Mouse (Mus musculus) megakaryocyte, adult 5-6 weeks (primary cell): ENCODE data around the gene Wnt6. TPM values are rescaled to one million over a fixed set of nuclear protein-coding genes. Genes with fewer than 3 reads are reported as not detected.

Experiments
- ATAC-seq: 2 replicates; pipeline ENCODE4 v1.8.0; 2016; ENCODE audit warnings: mild to moderate bottlenecking, inconsistent platforms; ENCODE audit not compliant: poor library complexity, severe bottlenecking
- total RNA-seq, 2 experiments: library from RNA; stranded (forward) in 1 of 2; stranded (reverse) in 1 of 2; fragments of 153-499, 151-499 nt in 1 of 2; fragments of 221-1000, 200-1000 nt in 1 of 2; gene quantifications; 2 replicates each; pipeline versions ENCODE4 v1.2.3 to v1.2.4; 2015 to 2017

Wnt6 gene
- total RNA-seq, 2 experiments from 2014 or later = 0.11 to 0.55 TPM

- peak; percentile 93 for ATAC-seq
Observed at GRCm38 (mm10) chr1:74773136-74773535, 1.4 kb downstream of the Wnt6 start.

DNA sequence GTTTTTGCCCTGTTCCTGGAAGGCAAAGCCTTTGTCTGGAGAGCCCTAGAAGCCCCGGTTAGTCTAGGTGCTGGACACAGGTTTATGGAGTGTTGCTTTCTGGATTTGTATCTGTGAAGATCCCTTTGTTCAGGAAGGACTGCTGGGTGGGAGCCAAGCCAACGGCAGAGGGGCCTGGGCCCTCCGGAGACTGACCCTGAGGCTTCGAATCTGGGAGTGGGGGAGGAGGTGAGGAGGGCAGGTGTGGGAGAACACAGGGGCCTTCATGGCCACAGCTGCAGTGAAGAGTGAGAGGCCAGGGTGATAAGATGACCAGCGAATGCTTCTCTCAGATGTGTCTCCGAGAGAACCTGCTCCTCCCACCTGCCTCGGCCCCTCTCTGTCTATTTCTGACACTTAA is 2.4 kb downstream of the Wnt6 start:
- no peak for ATAC-seq

- ATAC-seq = no peak
Observed at GRCm38 (mm10) chr1:74775816-74776215, 4.1 kb downstream of the Wnt6 start.

GRCm38 (mm10) chr1:74778934-74779486 is 7.3 kb downstream of the Wnt6 start:
- no peak for ATAC-seq

DNA sequence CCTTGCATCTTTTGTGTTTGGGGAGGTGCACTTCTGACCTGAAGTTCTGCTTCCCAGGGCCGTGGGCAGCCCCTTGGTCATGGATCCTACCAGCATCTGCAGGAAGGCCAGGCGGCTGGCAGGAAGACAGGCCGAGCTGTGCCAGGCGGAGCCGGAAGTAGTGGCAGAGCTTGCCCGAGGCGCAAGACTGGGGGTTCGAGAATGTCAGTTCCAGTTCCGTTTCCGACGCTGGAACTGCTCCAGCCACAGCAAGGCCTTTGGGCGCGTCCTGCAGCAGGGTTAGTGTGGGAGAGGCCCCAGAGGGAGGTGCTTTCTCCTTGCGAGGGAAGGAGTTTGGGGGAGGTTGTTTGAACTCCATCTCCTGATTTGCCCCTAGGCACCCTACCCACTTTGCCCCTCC is 10.4 kb downstream of the Wnt6 start:
- ATAC-seq = peak; percentile 85

GRCm38 (mm10) chr1:74783554-74783953 is 11.9 kb downstream of the Wnt6 start:
- ATAC-seq = no peak

GRCm38 (mm10) chr1:74784041-74784759 is 12.5 kb downstream of the Wnt6 start:
- peak; percentile 37; the same call in 1 of the 2 replicates for ATAC-seq

DNA sequence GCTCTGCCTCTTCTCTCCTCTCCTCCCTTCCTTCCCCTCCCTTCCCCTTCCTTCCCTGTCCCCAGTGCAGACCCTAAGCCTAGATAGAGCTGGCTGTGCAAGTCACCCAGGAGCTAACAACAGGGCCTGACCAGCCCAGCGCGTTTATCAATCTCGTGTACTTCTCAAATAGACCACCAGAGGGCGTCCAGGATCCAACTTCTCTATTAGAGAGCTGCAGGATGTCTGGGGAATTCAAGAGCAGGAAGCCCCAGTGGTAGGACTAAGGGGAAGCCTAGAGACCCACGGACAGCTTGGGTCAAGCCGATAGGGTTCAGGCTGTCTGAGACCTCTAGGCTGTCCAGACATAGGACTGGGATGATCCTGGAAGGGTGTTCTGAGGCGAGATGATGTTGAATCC is 16.2 kb downstream of the Wnt6 start:
- ATAC-seq = peak; percentile 76

DNA sequence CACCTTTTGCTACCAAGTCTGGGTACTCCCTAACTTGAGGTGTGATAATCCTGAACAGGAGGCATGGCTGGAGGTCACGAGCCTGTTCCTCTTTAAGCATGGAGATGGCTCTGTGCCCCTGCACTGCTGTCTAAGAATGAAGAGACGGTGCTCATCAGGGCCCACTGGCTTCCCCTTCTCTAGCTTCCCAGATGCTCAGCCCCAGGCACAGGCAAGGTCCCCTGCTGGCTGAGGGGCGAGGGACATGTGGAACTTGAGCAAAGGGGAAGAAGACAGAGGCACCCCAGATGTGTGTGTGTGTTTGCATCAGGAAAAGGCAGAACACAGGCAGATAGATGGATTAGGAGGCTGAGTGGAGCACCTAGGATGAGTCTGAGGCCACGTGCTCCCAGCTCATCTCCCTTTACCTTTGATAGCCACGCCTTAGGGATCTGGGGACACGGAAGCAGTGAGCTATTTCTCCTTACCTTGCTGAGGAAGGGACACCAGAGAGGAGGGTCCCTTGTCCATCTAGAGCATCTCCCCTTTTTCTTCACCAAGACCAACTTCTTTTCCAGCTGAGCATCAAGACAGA is 17.0 kb downstream of the Wnt6 start:
- ATAC-seq = peak; percentile 39; the same call in 1 of the 2 replicates

- ATAC-seq = no peak
Observed at GRCm38 (mm10) chr1:74790095-74790494, 18.4 kb downstream of the Wnt6 start.

GRCm38 (mm10) chr1:74791249-74791648 is 19.6 kb downstream of the Wnt6 start, which contains the start of gene Wnt10a:
Gene Wnt10a (plus strand): TSS chr1:74791516.
- no peak for ATAC-seq

DNA sequence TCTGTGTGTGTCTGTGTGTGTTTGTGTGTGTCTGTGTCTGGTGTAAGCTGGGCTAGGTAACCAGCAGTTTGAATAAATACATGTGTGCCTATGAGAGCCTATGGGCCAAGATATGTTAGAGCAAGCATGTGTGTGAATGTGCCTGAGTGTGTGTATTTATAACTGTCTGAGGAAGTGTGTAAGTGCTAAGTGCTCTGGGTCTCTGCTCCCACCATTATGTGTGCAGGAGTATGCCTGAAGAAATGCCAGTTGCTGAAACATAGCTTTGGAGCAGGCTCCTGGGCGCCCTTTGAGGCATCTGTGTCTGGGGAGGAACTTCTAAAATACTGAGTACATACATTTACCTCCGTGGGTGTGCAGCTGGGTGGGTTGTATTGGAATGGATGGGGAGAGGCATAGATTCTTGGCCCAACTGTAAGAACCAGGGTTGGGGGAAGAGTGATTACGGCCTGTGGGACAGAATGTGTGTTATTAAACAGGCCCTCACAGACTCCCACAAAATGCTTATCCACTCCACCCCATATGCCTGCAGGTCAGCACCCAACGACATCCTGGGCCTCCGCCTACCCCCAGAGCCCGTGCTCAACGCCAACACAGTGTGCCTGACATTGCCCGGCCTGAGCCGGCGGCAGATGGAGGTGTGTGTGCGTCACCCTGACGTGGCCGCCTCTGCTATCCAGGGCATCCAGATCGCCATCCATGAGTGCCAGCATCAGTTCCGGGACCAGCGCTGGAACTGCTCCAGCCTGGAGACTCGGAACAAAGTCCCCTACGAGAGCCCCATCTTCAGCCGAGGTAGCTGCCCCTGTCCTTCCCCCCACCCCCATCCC is 21.4 kb downstream of the Wnt6 start:
- no peak for ATAC-seq

DNA sequence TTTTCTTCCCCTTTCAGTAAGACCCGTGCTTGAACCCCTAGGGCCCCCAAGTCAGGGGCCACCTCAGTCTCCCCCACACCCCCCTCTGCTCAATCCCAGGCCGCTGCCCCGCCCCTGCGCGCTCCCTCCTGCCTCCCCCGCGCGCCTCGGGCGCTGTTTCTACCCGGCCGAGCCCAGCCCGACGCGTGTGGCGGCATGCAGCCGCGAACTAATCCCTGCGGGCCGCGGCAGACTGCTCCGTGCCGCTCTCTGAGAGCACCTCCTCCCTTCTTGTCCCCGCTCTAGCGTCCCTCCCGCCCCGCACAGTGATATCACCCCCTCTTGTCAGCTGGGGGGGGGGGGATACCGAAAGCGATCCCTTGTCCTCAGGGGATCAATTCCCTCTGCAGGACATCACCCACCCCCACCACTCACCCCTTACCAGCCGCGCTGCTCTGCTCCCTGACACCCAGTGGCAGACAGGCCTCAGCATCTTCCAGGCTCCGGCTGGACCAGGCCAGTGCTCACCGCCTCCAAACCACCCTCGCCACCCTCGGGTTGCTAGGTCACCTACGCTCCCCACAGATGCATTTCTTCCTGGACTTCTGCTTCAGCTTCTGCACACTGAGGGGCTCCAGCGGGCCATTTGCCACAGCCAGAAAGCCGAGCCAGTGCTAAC is 22.9 kb downstream of the Wnt6 start:
- no peak for ATAC-seq

- no peak for ATAC-seq
Observed at GRCm38 (mm10) chr1:74795145-74795529, 23.4 kb downstream of the Wnt6 start.

DNA sequence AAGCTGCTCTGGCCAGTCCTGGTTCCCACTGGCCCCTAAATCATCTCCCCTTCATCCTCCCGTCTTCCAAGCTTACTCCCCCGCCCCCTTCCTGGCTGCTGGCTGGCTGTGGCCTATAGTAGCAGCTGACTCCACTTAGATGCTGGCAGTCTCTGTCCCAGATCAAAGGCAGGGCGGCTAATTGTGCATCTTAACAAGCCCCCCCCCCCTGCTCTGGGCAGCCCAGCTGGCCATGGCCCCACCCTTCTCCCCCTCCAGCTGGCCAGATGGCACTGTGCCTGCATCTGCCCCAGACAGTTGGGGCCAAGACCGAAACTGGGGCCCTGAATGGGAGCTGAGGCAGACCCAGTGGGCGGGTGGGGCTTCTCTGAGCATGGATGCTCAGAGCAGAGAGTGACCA is 25.8 kb downstream of the Wnt6 start:
- no peak for ATAC-seq

GRCm38 (mm10) chr1:74800424-74800888 is 28.8 kb downstream of the Wnt6 start:
- ATAC-seq = peak; percentile 34

DNA sequence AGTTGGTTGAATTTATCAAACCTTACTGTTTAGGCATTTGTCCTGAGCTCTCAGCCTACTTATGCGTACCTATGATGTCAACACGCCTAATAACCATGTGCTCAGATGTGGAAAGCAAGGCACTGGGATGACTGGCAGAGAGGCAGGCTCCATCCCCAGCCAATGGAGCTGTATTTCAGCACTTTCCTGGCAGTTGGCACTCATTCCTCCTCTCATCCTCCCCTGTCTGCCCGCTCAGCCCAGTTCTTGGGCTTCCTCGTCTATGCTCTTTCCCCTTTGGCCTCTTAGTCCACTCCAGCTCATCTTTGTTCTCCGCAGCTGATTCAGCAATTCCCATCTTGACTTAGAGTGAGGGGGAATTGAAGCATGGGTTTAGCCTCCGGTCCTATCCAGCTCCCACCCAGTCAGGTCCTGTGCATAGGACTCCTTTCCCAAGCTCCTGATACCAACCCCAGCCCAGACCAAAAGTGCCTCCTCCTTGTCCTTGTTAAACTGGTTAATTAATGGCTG is 30.0 kb downstream of the Wnt6 start:
- no peak for ATAC-seq

GRCm38 (mm10) chr1:74802795-74803656 is 31.3 kb downstream of the Wnt6 start:
- ATAC-seq = peak; percentile 78

DNA sequence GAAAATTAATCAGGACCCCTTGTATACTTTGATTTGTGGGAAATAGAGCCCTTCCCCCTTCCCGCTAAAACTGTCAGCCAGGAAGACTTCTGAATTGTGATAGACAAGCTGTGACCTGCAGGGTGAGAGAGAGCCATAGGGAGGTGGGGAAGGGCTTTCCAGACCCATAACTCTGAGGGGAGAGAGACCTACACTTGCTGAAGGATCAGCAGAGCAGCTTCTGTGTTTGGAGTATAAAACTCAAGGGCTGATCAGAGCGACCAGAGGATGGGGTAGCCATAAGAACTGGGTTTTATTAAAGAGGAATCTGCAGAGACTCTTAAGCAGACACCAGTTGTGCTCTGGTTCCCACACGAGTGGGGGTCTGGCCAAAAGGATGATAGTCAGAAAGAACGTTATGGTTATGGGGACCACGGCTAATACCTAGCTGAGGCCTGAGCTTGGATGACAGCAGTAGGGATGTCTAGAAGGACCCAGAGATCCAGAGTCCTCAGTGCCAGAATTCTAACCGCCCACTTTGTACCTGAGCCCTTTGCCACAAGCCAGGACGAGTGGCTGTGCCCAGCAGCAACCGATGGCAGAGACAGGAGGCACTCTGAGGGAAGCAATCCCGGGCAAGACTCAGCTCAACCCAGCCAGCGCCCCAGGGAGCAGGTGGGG is 32.6 kb downstream of the Wnt6 start:
- no peak for ATAC-seq
